Mouse (Mus musculus): ENCODE data around the gene Gm45062. TPM values are rescaled to one million over a fixed set of nuclear protein-coding genes. Genes with fewer than 3 reads are reported as not detected.

The Gm45062 gene
- polyA plus RNA-seq, 1 experiment: 0.58 TPM

DNA sequence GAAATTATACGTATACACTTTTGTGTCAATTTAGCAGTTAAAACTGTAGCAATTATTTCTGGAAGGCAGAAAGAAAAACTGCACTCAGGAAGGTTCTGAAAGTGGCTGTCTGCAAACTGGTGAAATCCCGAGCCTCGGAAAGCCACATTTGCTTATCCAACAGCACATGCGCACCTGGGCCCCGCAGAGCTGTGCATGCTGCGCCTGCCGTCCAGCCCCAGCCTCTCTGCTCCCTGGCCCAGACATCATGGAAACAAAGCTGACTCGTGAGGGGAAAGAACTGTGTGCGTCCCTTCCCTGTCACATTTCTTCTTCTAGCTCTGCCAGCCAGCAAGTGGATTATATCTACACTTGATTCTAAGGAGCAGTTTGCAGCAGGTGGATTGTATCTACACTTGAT lies 154.8 kb downstream of the Gm45062 start:
- WGBS: 97% methylated on average over 9 of the region's 9 CpGs
- no peaks in the 10 kb centered on the region for H3K27me3 ChIP-seq (ENCODE audit: control insufficient read depth, insufficient read depth, low read length)
- no peaks in the 10 kb centered on the region for H3K36me3 ChIP-seq (ENCODE audit: control insufficient read depth, insufficient read depth, low read length)
- peaks cover 15% of the 10 kb centered on the region for H3K4me1 ChIP-seq (replicated peaks; ENCODE audit: control insufficient read depth, insufficient read depth, low read length)
- DNase-seq: no peak
- H3K4me3 ChIP-seq (ENCODE audit: control insufficient read depth, insufficient read depth, low read length): no peak overlapping the region
- no peak for TF ChIP-seq CTCF (IDR thresholded peaks at IDR 0.05; ENCODE audit: borderline replicate concordance, control insufficient read depth, extremely low read depth, insufficient read depth, low read length, poor library complexity)
- no peak for TF ChIP-seq POLR2A (IDR thresholded peaks at IDR 0.05; ENCODE audit: control insufficient read depth, extremely low read depth, insufficient read depth, low read length, poor library complexity)
- peak overlapping the region; percentile 22; the same call in 1 of the 2 replicates for H3K27ac ChIP-seq (ENCODE audit: control insufficient read depth, insufficient read depth, low read length)

DNA sequence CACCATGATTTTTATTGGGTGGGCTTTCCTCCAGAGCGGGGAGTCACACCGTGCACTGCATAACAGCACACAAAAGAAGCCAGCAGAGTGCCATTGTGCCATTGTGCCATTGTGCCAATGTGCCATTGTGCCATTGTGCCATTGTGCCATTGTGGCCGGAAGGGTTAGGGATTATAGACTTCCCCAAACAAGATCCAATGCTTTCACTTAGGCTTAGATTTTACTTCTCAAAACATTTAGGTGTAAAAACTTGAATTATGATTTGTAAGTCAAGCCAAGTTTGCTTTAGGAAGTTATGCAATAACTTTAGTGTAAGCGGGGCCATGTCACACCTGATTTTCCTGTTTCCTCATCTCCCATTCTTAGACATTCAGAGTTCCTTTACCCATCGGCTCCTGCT lies 156.6 kb downstream of the Gm45062 start:
- Histone ChIP-seq H3K36me3 (ENCODE audit: control insufficient read depth, insufficient read depth, low read length) (no peaks in the 10 kb centered on the region), H3K27ac (ENCODE audit: control insufficient read depth, insufficient read depth, low read length) (no peak overlapping the region), H3K4me1 (replicated peaks; ENCODE audit: control insufficient read depth, insufficient read depth, low read length) (peaks cover 15% of the 10 kb centered on the region), H3K27me3 (ENCODE audit: control insufficient read depth, insufficient read depth, low read length) (no peaks in the 10 kb centered on the region), H3K4me3 (ENCODE audit: control insufficient read depth, insufficient read depth, low read length) (no peak overlapping the region)
- DNase-seq: no peak
- TF ChIP-seq CTCF (IDR thresholded peaks at IDR 0.05; ENCODE audit: borderline replicate concordance, control insufficient read depth, extremely low read depth, insufficient read depth, low read length, poor library complexity) (no peak), POLR2A (IDR thresholded peaks at IDR 0.05; ENCODE audit: control insufficient read depth, extremely low read depth, insufficient read depth, low read length, poor library complexity) (no peak)
- 98% methylated on average over 5 of the region's 5 CpGs for WGBS

DNA sequence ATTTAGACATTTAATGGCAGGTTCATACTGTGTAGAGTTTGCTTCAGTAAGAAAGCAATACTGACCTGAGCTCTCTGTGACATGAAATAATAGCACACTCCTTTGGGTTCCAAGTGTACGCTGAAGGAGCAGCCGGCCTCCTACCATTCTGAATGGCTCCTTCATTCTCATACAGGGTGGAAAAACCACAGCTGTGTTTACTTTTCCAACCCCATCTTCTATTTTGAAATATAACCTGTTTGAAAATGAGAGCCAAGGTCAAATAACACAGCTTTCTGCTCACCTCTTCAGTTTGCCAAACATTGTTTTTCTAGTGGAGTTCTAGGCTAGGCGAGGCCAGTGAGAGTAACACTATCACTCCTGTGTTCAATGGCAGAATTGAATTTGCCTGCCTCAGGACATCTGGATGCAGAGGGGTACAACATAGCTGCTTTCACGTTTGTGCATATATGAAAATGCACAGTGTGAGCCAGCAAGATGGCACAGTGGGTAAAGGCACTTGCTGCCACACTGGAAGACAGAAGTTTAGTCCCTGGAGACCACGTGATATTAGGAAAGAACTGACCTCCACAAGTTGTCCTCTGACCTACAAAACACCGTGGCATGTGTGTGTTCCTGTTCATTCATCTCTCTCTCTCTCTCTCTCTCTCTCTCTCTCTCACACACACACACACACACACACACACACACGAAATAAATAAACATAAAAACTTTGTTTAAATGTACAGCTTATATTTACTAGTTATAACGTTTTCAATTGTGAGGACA lies 157.7 kb downstream of the Gm45062 start:
- DNase-seq: no peak
- no peak overlapping the region for H3K27ac ChIP-seq (ENCODE audit: control insufficient read depth, insufficient read depth, low read length)

DNA sequence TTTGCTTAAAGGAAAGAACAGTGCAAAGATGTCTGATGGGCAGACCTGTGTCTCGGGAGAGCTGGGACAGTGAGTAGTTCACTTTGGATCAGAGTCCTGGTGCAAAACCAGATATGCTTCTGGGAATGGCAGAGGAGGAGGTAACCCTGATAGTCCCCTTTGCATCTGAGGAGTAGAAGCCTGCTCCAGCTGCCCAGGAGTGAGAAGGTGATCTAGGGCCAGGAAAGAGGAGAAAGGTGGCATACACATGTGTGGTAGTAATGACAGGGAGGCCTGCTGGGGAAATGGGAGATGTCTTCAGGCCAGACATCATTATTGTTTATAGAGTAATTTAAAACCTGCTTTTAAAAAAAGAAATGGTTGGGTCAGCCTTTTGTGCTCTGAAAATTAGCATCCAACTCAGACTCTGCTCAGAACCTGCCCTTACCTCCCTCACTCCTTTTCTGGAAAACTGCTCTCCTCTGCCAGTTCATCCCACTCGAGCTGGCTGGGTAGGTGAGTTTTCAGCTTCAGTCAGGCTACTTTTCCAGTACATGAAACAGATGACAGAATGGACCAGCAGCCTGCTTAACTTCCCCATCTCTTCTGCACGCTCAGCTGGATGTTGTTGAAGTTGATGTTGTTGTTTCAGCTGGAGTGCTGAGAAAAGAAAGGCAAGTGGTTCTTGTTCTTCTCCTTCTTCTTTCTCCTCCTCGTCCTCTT lies 160.4 kb downstream of the Gm45062 start:
- H3K27ac ChIP-seq (ENCODE audit: control insufficient read depth, insufficient read depth, low read length): no peak overlapping the region
- TF ChIP-seq CTCF (IDR thresholded peaks at IDR 0.05; ENCODE audit: borderline replicate concordance, control insufficient read depth, extremely low read depth, insufficient read depth, low read length, poor library complexity) (no peak), POLR2A (IDR thresholded peaks at IDR 0.05; ENCODE audit: control insufficient read depth, extremely low read depth, insufficient read depth, low read length, poor library complexity) (no peak)
- peaks cover 21% of the 10 kb centered on the region for H3K4me1 ChIP-seq (replicated peaks; ENCODE audit: control insufficient read depth, insufficient read depth, low read length)
- DNase-seq: no peak
- no peaks in the 10 kb centered on the region for H3K27me3 ChIP-seq (ENCODE audit: control insufficient read depth, insufficient read depth, low read length)
- H3K4me3 ChIP-seq (ENCODE audit: control insufficient read depth, insufficient read depth, low read length): no peak overlapping the region
- H3K36me3 ChIP-seq (ENCODE audit: control insufficient read depth, insufficient read depth, low read length): no peaks in the 10 kb centered on the region
- WGBS: 71% methylated on average over 4 of the region's 4 CpGs

More for the DNA sequence above, 157.7 kb downstream of the Gm45062 start:
- Histone ChIP-seq H3K4me1 (replicated peaks; ENCODE audit: control insufficient read depth, insufficient read depth, low read length) (peaks cover 22% of the 10 kb centered on the region), H3K4me3 (ENCODE audit: control insufficient read depth, insufficient read depth, low read length) (no peak overlapping the region), H3K27me3 (ENCODE audit: control insufficient read depth, insufficient read depth, low read length) (no peaks in the 10 kb centered on the region), H3K36me3 (ENCODE audit: control insufficient read depth, insufficient read depth, low read length) (no peaks in the 10 kb centered on the region)
- 92% methylated on average over 8 of the region's 8 CpGs for WGBS
- TF ChIP-seq CTCF (IDR thresholded peaks at IDR 0.05; ENCODE audit: borderline replicate concordance, control insufficient read depth, extremely low read depth, insufficient read depth, low read length, poor library complexity) (no peak), POLR2A (IDR thresholded peaks at IDR 0.05; ENCODE audit: control insufficient read depth, extremely low read depth, insufficient read depth, low read length, poor library complexity) (no peak)

DNA sequence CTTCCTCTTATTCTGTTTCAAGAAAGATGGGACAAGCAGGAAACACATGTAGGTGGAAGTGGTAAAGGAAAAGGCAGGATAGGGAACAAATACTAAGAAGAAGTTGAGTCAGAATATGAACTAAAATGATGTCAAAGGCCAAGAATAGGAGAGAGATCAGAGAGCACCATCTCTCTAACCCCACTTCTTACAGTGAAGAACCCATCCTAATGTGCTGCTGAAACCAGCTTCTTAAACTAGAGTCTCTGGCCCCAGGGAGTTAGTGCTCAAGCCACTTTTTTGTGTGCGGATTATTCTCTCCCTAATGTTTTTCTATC lies 160.9 kb downstream of the Gm45062 start:
- peaks cover 21% of the 10 kb centered on the region for H3K4me1 ChIP-seq (replicated peaks; ENCODE audit: control insufficient read depth, insufficient read depth, low read length)
- H3K27ac ChIP-seq (ENCODE audit: control insufficient read depth, insufficient read depth, low read length): no peak overlapping the region
- H3K4me3 ChIP-seq (ENCODE audit: control insufficient read depth, insufficient read depth, low read length): no peak overlapping the region
- DNase-seq: no peak
- 98% methylated on average over 1 of the region's 1 CpGs for WGBS
- TF ChIP-seq POLR2A (IDR thresholded peaks at IDR 0.05; ENCODE audit: control insufficient read depth, extremely low read depth, insufficient read depth, low read length, poor library complexity) (no peak), CTCF (IDR thresholded peaks at IDR 0.05; ENCODE audit: borderline replicate concordance, control insufficient read depth, extremely low read depth, insufficient read depth, low read length, poor library complexity) (no peak)
- no peaks in the 10 kb centered on the region for H3K36me3 ChIP-seq (ENCODE audit: control insufficient read depth, insufficient read depth, low read length)
- H3K27me3 ChIP-seq (ENCODE audit: control insufficient read depth, insufficient read depth, low read length): no peaks in the 10 kb centered on the region

DNA sequence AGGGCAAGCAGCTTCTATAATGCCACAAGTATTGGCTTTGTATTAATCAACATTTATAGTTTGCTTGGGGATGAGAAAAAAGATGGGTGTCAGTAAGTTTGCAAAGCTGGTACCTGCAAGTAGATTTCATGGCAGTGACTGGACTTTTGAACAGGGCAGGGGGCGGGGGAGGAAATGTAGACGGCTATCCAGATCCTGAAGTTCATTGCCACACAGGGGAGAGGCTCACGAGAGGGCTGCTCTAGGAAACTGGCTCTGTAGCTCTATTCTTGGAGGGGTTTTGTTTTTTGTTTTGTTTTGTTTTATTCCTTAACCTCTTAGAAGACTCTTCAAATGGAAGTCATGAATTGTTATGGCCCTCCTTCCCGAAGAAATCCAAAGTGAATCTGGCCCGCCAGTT lies 162.2 kb downstream of the Gm45062 start:
- TF ChIP-seq CTCF (IDR thresholded peaks at IDR 0.05; ENCODE audit: borderline replicate concordance, control insufficient read depth, extremely low read depth, insufficient read depth, low read length, poor library complexity): no peak
- TF ChIP-seq POLR2A (IDR thresholded peaks at IDR 0.05; ENCODE audit: control insufficient read depth, extremely low read depth, insufficient read depth, low read length, poor library complexity): no peak
- DNase-seq: no peak
- no peaks in the 10 kb centered on the region for H3K27me3 ChIP-seq (ENCODE audit: control insufficient read depth, insufficient read depth, low read length)
- peak overlapping the region; percentile 10; the same call in 1 of the 2 replicates for H3K27ac ChIP-seq (ENCODE audit: control insufficient read depth, insufficient read depth, low read length)
- no peak overlapping the region for H3K4me3 ChIP-seq (ENCODE audit: control insufficient read depth, insufficient read depth, low read length)
- peaks cover 21% of the 10 kb centered on the region for H3K4me1 ChIP-seq (replicated peaks; ENCODE audit: control insufficient read depth, insufficient read depth, low read length)
- 94% methylated on average over 5 of the region's 5 CpGs for WGBS
- no peaks in the 10 kb centered on the region for H3K36me3 ChIP-seq (ENCODE audit: control insufficient read depth, insufficient read depth, low read length)

Data from thymus, adult 2 months (tissue).